Mouse (Mus musculus): ENCODE measurements at regions not wholly inside any gene's neighbourhood (a gene's known extent, or its start where the extent isn't known, plus 50 kb on each side); places are given as distances from the start of the nearest gene placed in this dataset.

DNA sequence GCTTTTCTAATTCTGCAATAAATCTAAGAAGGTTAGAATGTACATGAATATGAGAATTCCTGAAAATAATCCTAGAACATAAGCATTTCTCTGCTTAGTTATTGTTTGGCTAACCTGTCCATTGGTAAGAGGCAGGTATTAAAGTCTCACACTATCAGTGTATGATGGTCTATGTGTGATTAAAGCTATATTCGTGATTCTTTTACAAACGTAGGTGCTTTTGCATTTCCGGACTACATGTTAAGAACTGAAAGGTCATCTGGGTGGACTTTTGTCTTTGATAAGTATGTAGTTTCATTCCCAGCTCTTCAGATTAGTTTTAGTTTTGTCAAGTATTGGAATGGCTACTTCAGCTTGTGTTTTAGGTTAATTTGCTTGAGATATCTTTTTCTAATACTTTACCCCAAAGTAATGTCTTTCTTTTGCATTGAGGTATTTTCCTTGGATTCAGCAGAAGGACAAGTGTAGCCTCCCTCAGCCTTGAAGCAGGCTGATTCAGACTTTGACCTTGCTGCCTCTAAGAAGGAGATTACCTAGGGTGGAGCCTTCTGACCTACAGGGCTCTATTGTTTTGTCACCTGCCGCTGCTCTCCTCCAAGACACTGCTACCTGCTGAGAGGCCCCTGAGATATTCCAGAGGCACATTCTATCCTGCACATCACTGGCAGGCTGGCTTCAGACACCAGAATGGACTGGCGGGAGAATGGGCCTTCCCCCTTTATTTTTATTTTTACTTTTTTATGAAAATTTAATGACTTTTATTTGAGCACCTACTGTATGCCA is 148.7 kb upstream of the Foxg1 start:
- TF ChIP-seq CHD2 (IDR thresholded peaks at IDR 0.05; ENCODE audit: low read length) = no peak
- TF ChIP-seq BHLHE40 (IDR thresholded peaks at IDR 0.05; ENCODE audit: low read depth, low read length) = no peak
- no peak for TF ChIP-seq RCOR1 (conservative IDR thresholded peaks at IDR 0.05; ENCODE audit: low read depth, low read length)
- no peak for TF ChIP-seq CTCF (conservative IDR thresholded peaks at IDR 0.05 in 1 of 2, IDR thresholded peaks at IDR 0.05 in 1 of 2; ENCODE audit: low read depth in 2 of 2, low read length in 2 of 2)
- TF ChIP-seq RAD21 (IDR thresholded peaks at IDR 0.05; ENCODE audit: low read depth, low read length) = no peak
- TF ChIP-seq USF1 (IDR thresholded peaks at IDR 0.05; ENCODE audit: low read depth, low read length) = no peak
- TF ChIP-seq MEF2A (IDR thresholded peaks at IDR 0.05; ENCODE audit: borderline replicate concordance, low read depth, low read length) = no peak
- TF ChIP-seq POLR2A (IDR thresholded peaks at IDR 0.05; ENCODE audit: low read depth, low read length) = no peak
